Mouse (Mus musculus): ENCODE measurements around the gene Sbf2. TPM values are rescaled to one million over a fixed set of nuclear protein-coding genes. Genes with fewer than 3 reads are reported as not detected.
"Not testable (repeated sequence)": the region's sequence is repeated elsewhere in the genome, so short reads cannot be mapped to it uniquely, and the experiment has no call there.

Gene Sbf2
- polyA plus RNA-seq, 1 experiment from 2014 or later, result 48.9 TPM

GRCm38 (mm10) chr7:110606906-110607305 lies 7.8 kb downstream of the Sbf2 start:
- Histone ChIP-seq H3K4me1 (replicated peaks; ENCODE audit: control insufficient read depth, insufficient read depth, low read length) (no peaks in the 10 kb centered on the region), H3K4me3 (ENCODE audit: low read depth, low read length) (no peak overlapping the region), H3K9ac (ENCODE audit: low read depth, low read length) (no peak overlapping the region), H3K27me3 (ENCODE audit: control insufficient read depth, insufficient read depth, low read length) (no peaks in the 10 kb centered on the region), H3K9me3 (ENCODE audit: control insufficient read depth, low read length) (no peaks in the 10 kb centered on the region), H3K4me2 (replicated peaks; ENCODE audit: low read depth, low read length) (no peak overlapping the region), H3K36me3 (ENCODE audit: control insufficient read depth, insufficient read depth, low read length) (no peaks in the 10 kb centered on the region), H3K27ac (ENCODE audit: low read depth, low read length) (no peak overlapping the region)
- DNase-seq (ENCODE audit: low spot score) (no peak), ATAC-seq (ENCODE audit: low FRiP score) (no peak)
- WGBS, result 88% methylated on average over 1 of the region's 1 CpGs

DNA sequence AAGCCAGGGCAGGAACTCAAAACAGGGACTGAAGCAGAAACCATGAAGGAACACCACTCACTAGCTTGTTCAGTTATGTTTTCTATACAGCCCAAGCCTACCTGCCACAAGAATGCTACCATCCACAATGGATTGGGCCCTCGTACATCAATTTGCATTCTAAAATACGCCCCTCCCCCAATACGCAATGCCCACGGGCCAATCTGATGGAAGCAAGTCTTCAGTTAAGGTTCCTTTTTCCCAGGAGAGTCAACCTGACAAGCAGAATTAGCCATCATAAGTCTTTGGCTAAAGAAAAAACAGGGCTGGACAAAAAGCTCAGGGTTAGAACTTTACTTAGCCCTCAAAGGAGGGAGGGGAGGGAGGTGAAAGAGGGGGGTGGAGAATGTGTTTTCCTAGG lies 9.2 kb downstream of the Sbf2 start:
- no peak overlapping the region for H3K4me3 ChIP-seq (ENCODE audit: low read depth, low read length)
- no peaks in the 10 kb centered on the region for H3K4me1 ChIP-seq (replicated peaks; ENCODE audit: control insufficient read depth, insufficient read depth, low read length)
- ATAC-seq (ENCODE audit: low FRiP score) (no peak), DNase-seq (ENCODE audit: low spot score) (no peak)
- no peaks in the 10 kb centered on the region for H3K36me3 ChIP-seq (ENCODE audit: control insufficient read depth, insufficient read depth, low read length)
- no peaks in the 10 kb centered on the region for H3K9me3 ChIP-seq (ENCODE audit: control insufficient read depth, low read length)
- no peak overlapping the region for H3K9ac ChIP-seq (ENCODE audit: low read depth, low read length)
- H3K27ac ChIP-seq (ENCODE audit: low read depth, low read length), result no peak overlapping the region
- 81% methylated on average over 4 of the region's 4 CpGs for WGBS
- no peaks in the 10 kb centered on the region for H3K27me3 ChIP-seq (ENCODE audit: control insufficient read depth, insufficient read depth, low read length)
- no peak overlapping the region for H3K4me2 ChIP-seq (replicated peaks; ENCODE audit: low read depth, low read length)

DNA sequence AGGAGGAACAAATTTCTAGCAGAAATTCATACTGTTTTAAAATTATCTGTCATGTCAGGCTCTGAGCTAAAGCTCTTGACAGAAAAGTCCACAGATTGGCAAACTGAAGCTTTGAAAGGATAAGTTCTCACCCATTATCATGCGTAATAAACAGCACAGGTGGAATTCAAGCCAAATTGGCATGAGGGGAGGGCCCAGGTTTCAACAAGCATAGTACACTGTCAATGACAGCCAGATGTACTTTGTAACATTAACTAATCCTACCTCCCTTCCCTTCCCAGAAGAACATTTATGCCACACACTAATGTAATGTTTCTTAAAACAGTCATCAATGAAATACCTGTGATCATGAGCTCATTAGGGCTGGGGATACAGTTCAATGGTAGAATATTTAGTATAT lies 17.6 kb downstream of the Sbf2 start:
- DNase-seq (ENCODE audit: low spot score), result no peak
- Histone ChIP-seq H3K27me3 (ENCODE audit: control insufficient read depth, insufficient read depth, low read length) (no peaks in the 10 kb centered on the region), H3K4me3 (ENCODE audit: low read depth, low read length) (no peak overlapping the region), H3K9ac (ENCODE audit: low read depth, low read length) (no peak overlapping the region), H3K27ac (ENCODE audit: low read depth, low read length) (no peak overlapping the region), H3K4me1 (replicated peaks; ENCODE audit: control insufficient read depth, insufficient read depth, low read length) (no peaks in the 10 kb centered on the region), H3K9me3 (ENCODE audit: control insufficient read depth, low read length) (no peaks in the 10 kb centered on the region), H3K36me3 (ENCODE audit: control insufficient read depth, insufficient read depth, low read length) (no peaks in the 10 kb centered on the region), H3K4me2 (replicated peaks; ENCODE audit: low read depth, low read length) (no peak overlapping the region)
- no peak for ATAC-seq (ENCODE audit: low FRiP score)
- 100% methylated on average over 1 of the region's 1 CpGs for WGBS

DNA sequence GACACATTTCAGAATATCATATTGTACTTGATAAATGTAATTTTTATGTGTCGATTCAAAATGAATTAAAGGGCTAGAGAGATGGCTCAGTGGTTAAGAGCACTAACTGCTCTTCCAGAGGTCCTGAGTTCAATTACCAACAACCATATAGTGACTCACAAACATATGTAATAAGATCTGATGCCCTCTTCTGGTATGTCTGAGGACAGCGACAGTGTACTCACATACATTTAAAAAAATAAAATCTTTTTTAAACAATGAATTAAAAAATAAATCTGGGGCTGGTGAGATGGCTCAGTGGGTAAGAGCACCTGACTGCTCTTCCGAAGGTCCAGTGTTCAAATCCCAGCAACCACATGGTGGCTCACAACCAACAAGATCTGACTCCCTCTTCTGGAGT lies 20.7 kb downstream of the Sbf2 start:
- H3K36me3 ChIP-seq (ENCODE audit: control insufficient read depth, insufficient read depth, low read length); H3K9ac ChIP-seq (ENCODE audit: low read depth, low read length); H3K9me3 ChIP-seq (ENCODE audit: control insufficient read depth, low read length); H3K4me3 ChIP-seq (ENCODE audit: low read depth, low read length); H3K4me1 ChIP-seq (replicated peaks; ENCODE audit: control insufficient read depth, insufficient read depth, low read length); H3K4me2 ChIP-seq (replicated peaks; ENCODE audit: low read depth, low read length); H3K27me3 ChIP-seq (ENCODE audit: control insufficient read depth, insufficient read depth, low read length); ATAC-seq (ENCODE audit: low FRiP score); H3K27ac ChIP-seq (ENCODE audit: low read depth, low read length); DNase-seq (ENCODE audit: low spot score): not testable (repeated sequence)
- 93% methylated on average over 3 of the region's 3 CpGs for WGBS

DNA sequence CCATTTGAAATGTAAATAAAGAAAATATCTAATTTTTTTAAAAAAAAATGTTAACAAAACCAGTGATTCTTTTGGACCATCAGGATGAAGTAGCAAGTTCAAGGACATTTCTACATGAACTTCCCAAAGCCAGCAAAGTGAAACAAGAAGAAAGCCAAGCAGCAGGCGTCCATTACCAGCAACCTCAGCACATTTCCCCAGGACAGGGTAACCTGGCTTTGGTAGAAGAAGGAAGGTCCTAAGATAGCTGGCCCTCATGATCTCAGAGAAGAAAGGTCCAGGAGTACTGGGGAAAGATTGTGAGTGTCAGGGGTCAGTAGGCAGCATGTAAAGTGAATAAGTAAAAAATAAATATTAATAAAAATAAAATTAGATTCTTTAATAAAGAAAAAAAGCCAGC lies 27.0 kb downstream of the Sbf2 start:
- DNase-seq (ENCODE audit: low spot score) (no peak), ATAC-seq (ENCODE audit: low FRiP score) (no peak)
- H3K4me1 ChIP-seq (replicated peaks; ENCODE audit: control insufficient read depth, insufficient read depth, low read length), result no peaks in the 10 kb centered on the region
- no peaks in the 10 kb centered on the region for H3K27me3 ChIP-seq (ENCODE audit: control insufficient read depth, insufficient read depth, low read length)
- H3K36me3 ChIP-seq (ENCODE audit: control insufficient read depth, insufficient read depth, low read length), result no peaks in the 10 kb centered on the region
- no peak overlapping the region for H3K9ac ChIP-seq (ENCODE audit: low read depth, low read length)
- WGBS, result 90% methylated on average over 1 of the region's 1 CpGs
- H3K9me3 ChIP-seq (ENCODE audit: control insufficient read depth, low read length), result no peaks in the 10 kb centered on the region
- no peak overlapping the region for H3K4me3 ChIP-seq (ENCODE audit: low read depth, low read length)
- H3K27ac ChIP-seq (ENCODE audit: low read depth, low read length), result no peak overlapping the region
- no peak overlapping the region for H3K4me2 ChIP-seq (replicated peaks; ENCODE audit: low read depth, low read length)

- Histone ChIP-seq H3K9ac (ENCODE audit: low read depth, low read length) (no peak overlapping the region), H3K4me2 (replicated peaks; ENCODE audit: low read depth, low read length) (no peak overlapping the region), H3K9me3 (ENCODE audit: control insufficient read depth, low read length) (no peaks in the 10 kb centered on the region), H3K27ac (ENCODE audit: low read depth, low read length) (no peak overlapping the region), H3K4me1 (replicated peaks; ENCODE audit: control insufficient read depth, insufficient read depth, low read length) (no peaks in the 10 kb centered on the region), H3K27me3 (ENCODE audit: control insufficient read depth, insufficient read depth, low read length) (no peaks in the 10 kb centered on the region), H3K36me3 (ENCODE audit: control insufficient read depth, insufficient read depth, low read length) (no peaks in the 10 kb centered on the region), H3K4me3 (ENCODE audit: low read depth, low read length) (no peak overlapping the region)
- ATAC-seq (ENCODE audit: low FRiP score) (no peak), DNase-seq (ENCODE audit: low spot score) (no peak)
- 82% methylated on average over 2 of the region's 2 CpGs for WGBS
Observed at GRCm38 (mm10) chr7:110585250-110585649, 29.5 kb downstream of the Sbf2 start.

DNA sequence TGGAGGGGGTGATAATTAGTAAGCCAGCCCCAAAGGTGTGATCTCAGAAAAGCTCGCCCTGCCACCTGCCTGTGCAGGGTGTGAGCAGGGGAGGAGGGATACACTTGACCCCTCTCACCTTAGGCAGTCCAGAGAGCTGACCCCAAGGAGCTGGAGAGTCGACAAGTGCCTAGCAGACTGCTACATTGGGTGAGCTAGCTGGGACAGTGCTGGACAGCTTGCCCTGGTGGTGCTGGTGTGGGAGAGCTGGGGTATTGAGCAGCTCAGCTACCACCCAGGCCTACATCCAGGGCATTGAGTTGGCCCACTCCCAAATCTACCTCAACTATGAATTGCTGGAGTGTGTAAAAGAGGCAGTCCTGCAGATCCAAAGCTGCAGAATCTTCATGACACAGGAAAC lies 30.6 kb downstream of the Sbf2 start:
- no peak overlapping the region for H3K4me3 ChIP-seq (ENCODE audit: low read depth, low read length)
- no peak overlapping the region for H3K4me2 ChIP-seq (replicated peaks; ENCODE audit: low read depth, low read length)
- DNase-seq (ENCODE audit: low spot score) (no peak), ATAC-seq (ENCODE audit: low FRiP score) (no peak)
- no peaks in the 10 kb centered on the region for H3K4me1 ChIP-seq (replicated peaks; ENCODE audit: control insufficient read depth, insufficient read depth, low read length)
- 78% methylated on average over 2 of the region's 2 CpGs for WGBS
- H3K27ac ChIP-seq (ENCODE audit: low read depth, low read length), result no peak overlapping the region
- H3K9ac ChIP-seq (ENCODE audit: low read depth, low read length), result no peak overlapping the region
- H3K36me3 ChIP-seq (ENCODE audit: control insufficient read depth, insufficient read depth, low read length), result no peaks in the 10 kb centered on the region
- no peaks in the 10 kb centered on the region for H3K27me3 ChIP-seq (ENCODE audit: control insufficient read depth, insufficient read depth, low read length)
- no peaks in the 10 kb centered on the region for H3K9me3 ChIP-seq (ENCODE audit: control insufficient read depth, low read length)

- no peak overlapping the region for H3K27ac ChIP-seq (ENCODE audit: low read depth, low read length)
- no peaks in the 10 kb centered on the region for H3K9me3 ChIP-seq (ENCODE audit: control insufficient read depth, low read length)
- H3K4me1 ChIP-seq (replicated peaks; ENCODE audit: control insufficient read depth, insufficient read depth, low read length), result no peaks in the 10 kb centered on the region
- no peak overlapping the region for H3K9ac ChIP-seq (ENCODE audit: low read depth, low read length)
- H3K4me3 ChIP-seq (ENCODE audit: low read depth, low read length), result no peak overlapping the region
- WGBS, result 94% methylated on average over 3 of the region's 3 CpGs
- DNase-seq (ENCODE audit: low spot score), result no peak
- H3K4me2 ChIP-seq (replicated peaks; ENCODE audit: low read depth, low read length), result no peak overlapping the region
- ATAC-seq (ENCODE audit: low FRiP score), result no peak
- H3K36me3 ChIP-seq (ENCODE audit: control insufficient read depth, insufficient read depth, low read length), result no peaks in the 10 kb centered on the region
- H3K27me3 ChIP-seq (ENCODE audit: control insufficient read depth, insufficient read depth, low read length), result no peaks in the 10 kb centered on the region
Observed at GRCm38 (mm10) chr7:110583705-110584104, 31.0 kb downstream of the Sbf2 start.

DNA sequence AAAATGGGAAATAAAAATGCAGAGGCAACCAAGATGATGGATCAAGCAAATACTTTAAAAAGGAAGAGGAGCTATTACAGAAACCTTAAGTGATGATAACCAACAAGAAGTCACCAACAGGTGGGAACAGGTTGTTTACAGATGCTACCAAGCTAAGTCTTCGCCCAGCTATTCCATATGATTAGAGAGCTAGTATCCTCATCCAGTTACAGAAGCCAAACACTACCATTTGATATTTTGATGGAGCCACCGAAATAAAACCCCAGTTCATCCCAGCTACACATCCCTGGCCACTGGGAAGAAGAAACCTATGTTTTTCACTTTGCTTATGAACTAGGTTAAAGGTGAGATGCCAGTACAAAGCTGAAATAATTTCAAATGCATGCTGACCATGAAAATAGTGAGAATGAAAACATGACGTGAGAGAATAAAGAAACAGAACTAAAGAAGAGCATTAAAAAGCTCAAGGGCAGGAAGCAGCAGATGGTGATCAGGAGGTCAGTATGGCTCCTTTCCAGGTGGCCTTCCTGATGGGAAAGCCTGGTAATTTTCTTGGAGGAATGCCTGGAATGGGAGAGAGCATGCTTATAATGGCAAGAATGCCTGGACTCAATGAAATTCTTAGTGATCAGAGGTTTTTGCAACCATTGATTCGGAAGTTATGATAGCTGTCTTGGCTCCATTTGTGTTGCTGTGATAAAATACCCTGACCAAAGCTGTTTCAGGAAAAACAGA lies 48.7 kb downstream of the Sbf2 start:
- Histone ChIP-seq H3K36me3 (ENCODE audit: control insufficient read depth, insufficient read depth, low read length) (no peaks in the 10 kb centered on the region), H3K4me2 (replicated peaks; ENCODE audit: low read depth, low read length) (no peak overlapping the region), H3K4me3 (ENCODE audit: low read depth, low read length) (no peak overlapping the region), H3K27ac (ENCODE audit: low read depth, low read length) (no peak overlapping the region), H3K9ac (ENCODE audit: low read depth, low read length) (no peak overlapping the region), H3K4me1 (replicated peaks; ENCODE audit: control insufficient read depth, insufficient read depth, low read length) (no peaks in the 10 kb centered on the region), H3K27me3 (ENCODE audit: control insufficient read depth, insufficient read depth, low read length) (no peaks in the 10 kb centered on the region), H3K9me3 (ENCODE audit: control insufficient read depth, low read length) (no peaks in the 10 kb centered on the region)
- no peak for ATAC-seq (ENCODE audit: low FRiP score)
- no peak for DNase-seq (ENCODE audit: low spot score)
- WGBS, result 87% methylated on average over 4 of the region's 4 CpGs

Measured in hindbrain, embryonic 11.5 days (tissue).